Mouse (Mus musculus): ENCODE measurements around the gene Trmu. TPM values are rescaled to one million over a fixed set of nuclear protein-coding genes. Genes with fewer than 3 reads are reported as not detected.

Trmu gene
- polyA plus RNA-seq, 1 experiment from 2014 or later, result 26.6 TPM

GRCm38 (mm10) chr15:85867696-85868095 lies 11.4 kb upstream of the Trmu start:
- H3K36me3 ChIP-seq (ENCODE audit: insufficient read depth, low read length), result 0 out of 2 replicates have a peak, but pooled peaks cover 5% of the 10 kb centered on the region
- 46% methylated on average over 6 of the region's 6 CpGs for WGBS
- TF ChIP-seq CTCF (IDR thresholded peaks at IDR 0.05), result peak; percentile 96
- no peak for TF ChIP-seq EP300 (IDR thresholded peaks at IDR 0.05)
- H3K9me3 ChIP-seq (ENCODE audit: low read length), result no peaks in the 10 kb centered on the region
- peak; percentile 75 for ATAC-seq
- no peak overlapping the region for H3K27ac ChIP-seq (ENCODE audit: low read length)
- H3K4me3 ChIP-seq (ENCODE audit: low read depth, low read length), result no peak overlapping the region
- H3K4me2 ChIP-seq (replicated peaks; ENCODE audit: low read depth, low read length), result no peak overlapping the region
- H3K27me3 ChIP-seq (replicated peaks; ENCODE audit: insufficient read depth, low read length), result no peaks in the 10 kb centered on the region
- no peak overlapping the region for H3K9ac ChIP-seq (replicated peaks; ENCODE audit: low read depth)
- DNase-seq (ENCODE audit: low spot score), result peak; percentile 75
- no peaks in the 10 kb centered on the region for H3K4me1 ChIP-seq (ENCODE audit: insufficient read depth, low read depth, low read length)

GRCm38 (mm10) chr15:85877336-85877735 lies 1.8 kb upstream of the Trmu start:
- Histone ChIP-seq H3K4me3 (ENCODE audit: low read depth, low read length) (no peak overlapping the region), H3K4me1 (ENCODE audit: insufficient read depth, low read depth, low read length) (no peaks in the 10 kb centered on the region; the same call in 1 of the 2 replicates), H3K27me3 (replicated peaks; ENCODE audit: insufficient read depth, low read length) (no peaks in the 10 kb centered on the region), H3K4me2 (replicated peaks; ENCODE audit: low read depth, low read length) (no peak overlapping the region), H3K36me3 (ENCODE audit: insufficient read depth, low read length) (no peaks in the 10 kb centered on the region), H3K9ac (replicated peaks; ENCODE audit: low read depth) (no peak overlapping the region), H3K27ac (ENCODE audit: low read length) (no peak overlapping the region), H3K9me3 (ENCODE audit: low read length) (no peaks in the 10 kb centered on the region)
- ATAC-seq (no peak), DNase-seq (ENCODE audit: low spot score) (no peak)
- WGBS, result 88% methylated on average over 7 of the region's 7 CpGs
- TF ChIP-seq EP300 (IDR thresholded peaks at IDR 0.05) (no peak), CTCF (IDR thresholded peaks at IDR 0.05) (no peak)

- H3K4me3 ChIP-seq (ENCODE audit: low read depth, low read length), result peak overlapping the region; percentile 64
- peak; percentile 50 for ATAC-seq
- peaks cover 4% of the 10 kb centered on the region; the same call in 1 of the 2 replicates for H3K36me3 ChIP-seq (ENCODE audit: insufficient read depth, low read length)
- DNase-seq (ENCODE audit: low spot score), result peak; percentile 41
- H3K4me2 ChIP-seq (replicated peaks; ENCODE audit: low read depth, low read length), result peak overlapping the region; percentile 77
- no peaks in the 10 kb centered on the region for H3K9me3 ChIP-seq (ENCODE audit: low read length)
- TF ChIP-seq EP300 (IDR thresholded peaks at IDR 0.05) (no peak), CTCF (IDR thresholded peaks at IDR 0.05) (no peak)
- WGBS, result 0% methylated on average over 18 of the region's 18 CpGs
- H3K27me3 ChIP-seq (replicated peaks; ENCODE audit: insufficient read depth, low read length), result no peaks in the 10 kb centered on the region
- H3K27ac ChIP-seq (ENCODE audit: low read length), result peak overlapping the region; percentile 87
- peak overlapping the region; percentile 70 for H3K9ac ChIP-seq (replicated peaks; ENCODE audit: low read depth)
- no peaks in the 10 kb centered on the region; the same call in 1 of the 2 replicates for H3K4me1 ChIP-seq (ENCODE audit: insufficient read depth, low read depth, low read length)
Measured at GRCm38 (mm10) chr15:85879498-85879895, 385 bp downstream of the Trmu start.

- peaks cover 22% of the 10 kb centered on the region; the same call in 1 of the 2 replicates for H3K36me3 ChIP-seq (ENCODE audit: insufficient read depth, low read length)
- no peak for TF ChIP-seq CTCF (IDR thresholded peaks at IDR 0.05)
- no peak for ATAC-seq
Measured at GRCm38 (mm10) chr15:85885606-85886005, 6.5 kb downstream of the Trmu start.

GRCm38 (mm10) chr15:85889235-85889634 lies 10.1 kb downstream of the Trmu start:
- Histone ChIP-seq H3K36me3 (ENCODE audit: insufficient read depth, low read length) (peaks cover 40% of the 10 kb centered on the region; the same call in 1 of the 2 replicates), H3K4me2 (replicated peaks; ENCODE audit: low read depth, low read length) (no peak overlapping the region), H3K9me3 (ENCODE audit: low read length) (no peaks in the 10 kb centered on the region), H3K27ac (ENCODE audit: low read length) (no peak overlapping the region), H3K4me1 (ENCODE audit: insufficient read depth, low read depth, low read length) (no peaks in the 10 kb centered on the region), H3K27me3 (replicated peaks; ENCODE audit: insufficient read depth, low read length) (no peaks in the 10 kb centered on the region), H3K9ac (replicated peaks; ENCODE audit: low read depth) (no peak overlapping the region), H3K4me3 (ENCODE audit: low read depth, low read length) (no peak overlapping the region)
- DNase-seq (ENCODE audit: low spot score), result no peak
- no peak for ATAC-seq
- 85% methylated on average over 4 of the region's 4 CpGs for WGBS
- TF ChIP-seq EP300 (IDR thresholded peaks at IDR 0.05) (no peak), CTCF (IDR thresholded peaks at IDR 0.05) (no peak)

More at GRCm38 (mm10) chr15:85885606-85886005, 6.5 kb downstream of the Trmu start:
- no peaks in the 10 kb centered on the region for H3K4me1 ChIP-seq (ENCODE audit: insufficient read depth, low read depth, low read length)
- H3K9ac ChIP-seq (replicated peaks; ENCODE audit: low read depth), result no peak overlapping the region
- WGBS, result 78% methylated on average over 5 of the region's 5 CpGs
- no peak overlapping the region for H3K4me2 ChIP-seq (replicated peaks; ENCODE audit: low read depth, low read length)
- H3K4me3 ChIP-seq (ENCODE audit: low read depth, low read length), result no peak overlapping the region
- H3K27ac ChIP-seq (ENCODE audit: low read length), result no peak overlapping the region
- DNase-seq (ENCODE audit: low spot score), result no peak
- no peaks in the 10 kb centered on the region for H3K9me3 ChIP-seq (ENCODE audit: low read length)
- no peaks in the 10 kb centered on the region for H3K27me3 ChIP-seq (replicated peaks; ENCODE audit: insufficient read depth, low read length)

- peak; percentile 50 for ATAC-seq
- Histone ChIP-seq H3K27ac (ENCODE audit: low read length) (no peak overlapping the region), H3K4me2 (replicated peaks; ENCODE audit: low read depth, low read length) (no peak overlapping the region), H3K27me3 (replicated peaks; ENCODE audit: insufficient read depth, low read length) (no peaks in the 10 kb centered on the region), H3K36me3 (ENCODE audit: insufficient read depth, low read length) (peaks cover 37% of the 10 kb centered on the region), H3K4me3 (ENCODE audit: low read depth, low read length) (no peak overlapping the region), H3K9me3 (ENCODE audit: low read length) (no peaks in the 10 kb centered on the region), H3K4me1 (ENCODE audit: insufficient read depth, low read depth, low read length) (no peaks in the 10 kb centered on the region), H3K9ac (replicated peaks; ENCODE audit: low read depth) (no peak overlapping the region)
- 72% methylated on average over 10 of the region's 10 CpGs for WGBS
- TF ChIP-seq CTCF (IDR thresholded peaks at IDR 0.05) (no peak), EP300 (IDR thresholded peaks at IDR 0.05) (no peak)
- no peak for DNase-seq (ENCODE audit: low spot score)
Measured at GRCm38 (mm10) chr15:85891971-85892370, 12.9 kb downstream of the Trmu start.

Measured in lung, postnatal 0 days (tissue).